Mouse (Mus musculus) A20 (cell line): ENCODE data around the gene Nell2.
"Not testable (repeated sequence)": the region's sequence is repeated elsewhere in the genome, so short reads cannot be mapped to it uniquely, and the experiment has no call there.

Experiments used
- DNase-seq: peaks from one replicate; pipeline ENCODE4 v3.0.0-alpha.2; 2011; ENCODE audit warnings: low read depth, low spot score

Nell2 gene

GRCm38 (mm10) chr15:95527948-95528861, at the start of gene Nell2:
Nell2 (minus strand) TSS chr15:95528559.
- DNase-seq, result no peak

- peak; percentile 26 for DNase-seq
Observed at GRCm38 (mm10) chr15:95574661-95575060, 46.3 kb upstream of the Nell2 start.

GRCm38 (mm10) chr15:95569606-95570005, 41.2 kb upstream of the Nell2 start:
- DNase-seq, result no peak

GRCm38 (mm10) chr15:95565160-95565559, 36.8 kb upstream of the Nell2 start:
- DNase-seq, result no peak

- DNase-seq, result no peak
Observed at GRCm38 (mm10) chr15:95561303-95561702, 32.9 kb upstream of the Nell2 start.

- no peak for DNase-seq
Observed at GRCm38 (mm10) chr15:95550011-95550410, 21.7 kb upstream of the Nell2 start.

GRCm38 (mm10) chr15:95542632-95543031, 14.3 kb upstream of the Nell2 start:
- no peak for DNase-seq

GRCm38 (mm10) chr15:95536724-95537123, 8.4 kb upstream of the Nell2 start:
- no peak for DNase-seq

- no peak for DNase-seq
Observed at GRCm38 (mm10) chr15:95536230-95536629, 7.9 kb upstream of the Nell2 start.

- DNase-seq, result no peak
Observed at GRCm38 (mm10) chr15:95534644-95535043, 6.3 kb upstream of the Nell2 start.

GRCm38 (mm10) chr15:95527461-95527947, 855 bp downstream of the Nell2 start:
- no peak for DNase-seq

- no peak for DNase-seq
Observed at GRCm38 (mm10) chr15:95526626-95527411, 1.5 kb downstream of the Nell2 start.

GRCm38 (mm10) chr15:95525997-95526396, 2.4 kb downstream of the Nell2 start:
- DNase-seq, result no peak

- no peak for DNase-seq
Observed at GRCm38 (mm10) chr15:95518204-95518603, 10.2 kb downstream of the Nell2 start.

- DNase-seq, result not testable (repeated sequence)
Observed at GRCm38 (mm10) chr15:95513306-95513705, 15.1 kb downstream of the Nell2 start.

GRCm38 (mm10) chr15:95495666-95496065, 32.7 kb downstream of the Nell2 start:
- DNase-seq, result no peak

- DNase-seq, result no peak
Observed at GRCm38 (mm10) chr15:95495193-95495592, 33.2 kb downstream of the Nell2 start.

- no peak for DNase-seq
Observed at GRCm38 (mm10) chr15:95492201-95492600, 36.2 kb downstream of the Nell2 start.

GRCm38 (mm10) chr15:95489174-95489573, 39.2 kb downstream of the Nell2 start:
- no peak for DNase-seq

GRCm38 (mm10) chr15:95487961-95488360, 40.4 kb downstream of the Nell2 start:
- DNase-seq, result no peak

GRCm38 (mm10) chr15:95482002-95482401, 46.4 kb downstream of the Nell2 start:
- no peak for DNase-seq

GRCm38 (mm10) chr15:95481585-95481984, 46.8 kb downstream of the Nell2 start:
- no peak for DNase-seq
